Mouse (Mus musculus) urinary bladder, postnatal 0 days (tissue): ENCODE results near the gene Gpr165. TPM values are rescaled to one million over a fixed set of nuclear protein-coding genes. Genes with fewer than 3 reads are reported as not detected.

Experiments
- polyA plus RNA-seq: library from polyadenylated mRNA; unstranded; fragments of >200 nt; fragmentation: Nextera tagmentation; extraction: Ambion mirVana; gene quantifications from 2 replicates; pipeline ENCODE4 v1.2.1, GENCODE M21; 2015

Gpr165 gene
- polyA plus RNA-seq = 0.11 and 0.18 TPM in 2 replicates

GRCm38 (mm10) chrX:96712907-96713774, at the start of gene Gpr165:
Gene Gpr165 (plus strand): TSS chrX:96713441.

